Mouse (Mus musculus) thymus, adult 2 months (tissue): ENCODE results near the gene Cdk2. TPM values are rescaled to one million over a fixed set of nuclear protein-coding genes. Genes with fewer than 3 reads are reported as not detected.

Experiments
- DNase-seq: peaks from one replicate; pipeline ENCODE4 v3.0.0; 2021
- H3K27ac ChIP-seq: fragments of 200-500 bp; 2 replicates; pipeline ENCODE4 v1.5.1; 2012; ENCODE audit warnings: low read length, control low read depth; ENCODE audit not compliant: control insufficient read depth, insufficient read depth
- H3K27me3 ChIP-seq: fragments of 200-500 bp; 2 replicates; pipeline ENCODE4 v1.6.1; 2012; ENCODE audit warnings: mild to moderate bottlenecking, low read length, moderate library complexity, mixed read lengths; ENCODE audit not compliant: control insufficient read depth, insufficient read depth
- H3K36me3 ChIP-seq: fragments of 200-500 bp; 2 replicates; pipeline ENCODE4 v1.6.1; 2012; ENCODE audit warnings: mild to moderate bottlenecking, low read length, moderate library complexity; ENCODE audit not compliant: control insufficient read depth, insufficient read depth
- H3K4me1 ChIP-seq: fragments of 200-500 bp; replicated peaks from 2 replicates; pipeline ENCODE4 v1.6.1; 2012; ENCODE audit warnings: low read length; ENCODE audit not compliant: control insufficient read depth, insufficient read depth
- H3K4me3 ChIP-seq: fragments of 200-500 bp; 2 replicates; pipeline ENCODE4 v1.5.1; 2012; ENCODE audit warnings: mild to moderate bottlenecking, low read length, control low read depth, moderate library complexity; ENCODE audit not compliant: control insufficient read depth, insufficient read depth
- CTCF ChIP-seq: fragments of 200-500 bp; IDR thresholded peaks from 2 replicates; pipeline ENCODE4 v1.5.1; 2012; ENCODE audit warnings: mild to moderate bottlenecking, control low read depth, low read length, moderate library complexity, borderline replicate concordance; ENCODE audit not compliant: control insufficient read depth, poor library complexity, insufficient read depth; ENCODE audit errors: extremely low read depth
- POLR2A ChIP-seq: fragments of 200-500 bp; IDR thresholded peaks from 2 replicates; pipeline ENCODE4 v1.6.1; 2012; ENCODE audit warnings: mild to moderate bottlenecking, low read length, control low read depth, moderate library complexity; ENCODE audit not compliant: control insufficient read depth, poor library complexity, insufficient read depth; ENCODE audit errors: extremely low read depth
- WGBS: fragments of 180-500 bp; shearing (Covaris S2); methylation state at CpG from one replicate; pipeline ENCODE4 v1.1.7; 2018; 5-methylcytosine and 5-hydroxymethylcytosine counted together
- polyA plus RNA-seq: library from polyadenylated mRNA; depleted of rRNA; stranded (reverse); fragments of >200 nt; gene quantifications from 2 replicates; pipeline ENCODE4 v1.2.3, GENCODE M21; 2012

Gene Cdk2
- polyA plus RNA-seq, 1 experiment = 87.6 TPM

DNA sequence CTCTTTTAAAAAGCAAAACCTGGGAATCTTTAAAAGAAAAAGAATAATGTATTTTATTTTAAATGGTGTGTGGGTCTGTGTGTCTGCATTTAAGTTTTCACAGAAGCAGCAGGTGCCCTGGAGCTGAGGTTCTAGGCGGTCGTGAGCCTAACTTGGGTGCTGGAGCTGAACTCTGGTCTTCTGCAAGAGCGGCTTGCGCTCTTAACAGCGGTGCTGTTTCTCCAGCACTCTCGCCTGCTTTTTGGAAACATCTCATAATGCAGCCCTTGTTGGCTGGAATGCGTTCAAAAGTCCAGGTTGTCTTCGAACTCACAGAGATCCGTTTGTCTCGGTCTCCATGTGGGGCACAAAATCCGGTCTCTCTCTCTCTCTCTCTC, 474 bp upstream of the Cdk2 start:
- Histone ChIP-seq H3K27ac (peak overlapping the region; percentile 60), H3K27me3 (no peaks in the 10 kb centered on the region), H3K4me1 (peaks cover 8% of the 10 kb centered on the region), H3K36me3 (peaks cover 20% of the 10 kb centered on the region), H3K4me3 (peak overlapping the region; percentile 12)
- TF ChIP-seq CTCF (no peak), POLR2A (no peak)
- WGBS = 30% methylated on average over 11 of the region's 11 CpGs
- DNase-seq = peak; percentile 22

DNA sequence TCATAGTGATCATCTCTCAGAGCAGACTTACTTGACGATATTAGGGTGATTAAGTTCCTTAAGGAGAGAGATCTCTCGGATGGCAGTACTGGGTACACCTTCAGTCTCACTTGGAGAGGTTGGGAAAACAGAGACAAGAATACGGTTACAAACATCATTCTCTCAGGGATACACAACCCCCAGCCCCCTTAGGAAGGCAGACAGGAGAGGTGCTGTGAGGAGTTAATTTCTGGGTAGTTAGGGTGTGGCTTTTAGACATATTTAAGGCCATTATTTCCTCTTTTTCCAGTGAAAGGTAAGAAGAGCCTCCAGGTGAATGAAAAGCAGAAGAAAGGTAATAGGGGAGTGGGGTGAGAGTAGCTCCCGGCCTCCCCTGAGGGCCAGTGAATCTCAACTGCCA, 936 bp downstream of the Cdk2 start, which contains the start of gene Pmel:
Pmel (plus strand) TSS at position 301 of the 400 bp plus-strand sequence.
- peaks cover 8% of the 10 kb centered on the region for H3K4me1 ChIP-seq
- H3K4me3 ChIP-seq = peak within 1 kb of the TSS; percentile 80
- H3K27ac ChIP-seq = peak within 1 kb of the TSS; percentile 63
- H3K27me3 ChIP-seq = no peaks in the 10 kb centered on the region
- TF ChIP-seq POLR2A = no peak
- no peak for TF ChIP-seq CTCF
- no peak for DNase-seq
- 37% methylated on average over 4 of the region's 4 CpGs for WGBS
- H3K36me3 ChIP-seq = peaks cover 25% of the 10 kb centered on the region

DNA sequence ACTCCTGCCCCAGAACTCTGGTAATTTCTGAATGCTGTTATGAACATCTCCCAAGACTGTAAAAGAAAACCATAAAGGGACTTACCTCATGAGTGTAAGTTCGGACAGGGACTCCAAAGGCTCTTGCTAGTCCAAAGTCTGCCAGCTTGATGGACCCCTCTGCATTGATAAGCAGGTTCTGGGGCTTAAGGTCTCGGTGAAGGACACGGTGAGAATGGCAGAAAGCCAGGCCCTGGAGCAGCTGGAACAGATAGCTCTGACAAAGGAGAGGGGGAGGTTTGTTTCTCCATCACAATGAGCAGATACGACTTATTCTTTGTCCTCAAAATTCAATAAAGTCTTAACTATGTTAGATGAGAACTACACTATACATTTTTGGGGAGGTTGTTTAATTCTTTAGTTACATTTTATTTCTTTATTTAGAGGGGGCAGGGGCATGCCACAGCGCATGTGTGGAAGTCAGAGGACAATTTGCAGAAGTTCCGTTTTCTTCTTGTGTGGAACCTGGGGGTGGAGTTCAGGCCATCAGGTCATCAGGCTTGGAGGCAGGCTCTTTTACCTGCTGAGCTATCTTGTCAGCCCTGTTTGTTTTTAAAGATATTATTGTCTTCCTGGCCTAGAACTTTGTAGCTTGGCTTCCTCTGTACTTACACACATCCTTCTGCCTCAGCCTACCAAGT, 2.4 kb downstream of the Cdk2 start:
- H3K36me3 ChIP-seq = peaks cover 33% of the 10 kb centered on the region
- H3K4me3 ChIP-seq = no peak overlapping the region

DNA sequence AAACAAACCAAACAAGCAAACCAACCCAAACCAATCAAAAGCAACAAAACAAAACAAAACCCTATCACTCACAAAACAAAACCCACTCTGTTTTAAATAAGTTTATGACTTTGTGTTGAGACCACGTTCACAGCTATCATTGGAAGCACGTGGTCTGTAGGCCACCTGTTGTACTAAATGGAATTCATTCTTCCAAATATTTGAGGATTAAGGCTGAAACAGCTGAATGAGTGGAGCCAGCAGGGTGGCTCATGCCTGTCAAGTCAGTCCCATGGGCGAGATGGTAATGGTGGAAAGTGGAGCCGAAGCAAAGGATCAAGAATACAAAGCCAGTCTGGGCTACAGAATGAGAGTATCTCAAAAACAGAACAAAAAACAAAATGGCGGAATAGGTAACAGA, 4.1 kb downstream of the Cdk2 start:
- Histone ChIP-seq H3K4me3 (no peak overlapping the region), H3K27ac (no peak overlapping the region), H3K27me3 (no peaks in the 10 kb centered on the region), H3K4me1 (peaks cover 13% of the 10 kb centered on the region), H3K36me3 (peaks cover 33% of the 10 kb centered on the region)
- DNase-seq = no peak
- TF ChIP-seq CTCF (no peak), POLR2A (no peak)
- WGBS = 97% methylated on average over 5 of the region's 5 CpGs

More for the DNA sequence above, 2.4 kb downstream of the Cdk2 start:
- Histone ChIP-seq H3K27me3 (no peaks in the 10 kb centered on the region), H3K4me1 (peaks cover 8% of the 10 kb centered on the region), H3K27ac (no peak overlapping the region)
- TF ChIP-seq POLR2A = no peak
- no peak for TF ChIP-seq CTCF
- no peak for DNase-seq
- 78% methylated on average over 6 of the region's 6 CpGs for WGBS

DNA sequence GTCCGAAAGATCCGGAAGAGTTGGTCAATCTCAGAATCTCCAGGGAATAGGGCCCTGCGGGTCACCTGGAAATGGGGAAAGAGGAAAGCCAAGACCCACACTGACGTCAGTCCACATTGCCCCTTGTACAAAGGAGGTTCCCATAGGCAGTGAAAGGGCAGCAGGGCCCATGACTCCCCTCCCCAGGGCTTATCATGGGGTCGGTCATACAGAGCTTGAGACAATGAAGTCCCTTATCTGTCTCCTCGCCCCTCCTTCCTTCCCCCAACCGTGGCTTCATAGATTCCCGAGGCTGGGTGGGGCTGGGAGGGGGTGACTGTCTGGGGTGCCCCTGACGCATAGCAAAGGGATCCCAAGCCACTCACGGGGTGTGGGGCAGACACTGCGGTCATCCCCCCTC, 5.2 kb downstream of the Cdk2 start:
- Histone ChIP-seq H3K27ac (no peak overlapping the region), H3K27me3 (no peaks in the 10 kb centered on the region), H3K4me3 (no peak overlapping the region), H3K4me1 (peaks cover 11% of the 10 kb centered on the region), H3K36me3 (peaks cover 33% of the 10 kb centered on the region)
- no peak for DNase-seq
- WGBS = 96% methylated on average over 11 of the region's 11 CpGs
- TF ChIP-seq POLR2A (no peak), CTCF (no peak)

DNA sequence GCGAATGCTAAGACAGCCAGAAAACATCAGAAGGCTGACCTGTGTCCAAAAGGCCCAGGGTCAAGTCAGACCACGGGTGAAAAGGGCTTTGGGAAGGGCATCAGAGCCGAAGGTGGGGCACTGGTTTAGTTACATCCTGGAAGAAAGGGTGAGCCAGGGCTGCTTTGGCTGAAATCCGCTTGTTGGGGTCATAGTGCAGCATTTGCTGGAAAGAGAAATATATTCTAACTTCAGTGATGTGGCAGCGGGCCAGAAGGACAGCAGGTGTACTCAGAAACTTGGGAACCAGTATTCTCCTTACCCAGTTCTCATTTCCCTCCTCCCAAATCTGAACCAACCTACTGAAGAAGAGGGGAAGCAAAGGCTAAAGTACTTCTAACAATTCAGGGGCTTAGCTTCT, 5.8 kb downstream of the Cdk2 start:
- no peak for DNase-seq
- H3K4me3 ChIP-seq = no peak overlapping the region
- TF ChIP-seq CTCF = no peak
- TF ChIP-seq POLR2A = no peak
- H3K36me3 ChIP-seq = peaks cover 33% of the 10 kb centered on the region
- 95% methylated on average over 5 of the region's 5 CpGs for WGBS
- H3K4me1 ChIP-seq = peaks cover 9% of the 10 kb centered on the region
- H3K27ac ChIP-seq = no peak overlapping the region
- H3K27me3 ChIP-seq = no peaks in the 10 kb centered on the region
